Mouse (Mus musculus) thymus, adult 18-20 months (tissue): ENCODE measurements around the gene Nat14.

Experiments used
- DNase-seq, 2 experiments: peaks; one replicate each; pipeline ENCODE4 v3.0.0; 2022; ENCODE audit warnings: mixed read lengths in 2 of 2

Nat14 gene

GRCm38 (mm10) chr7:4950561-4951342 lies 28.9 kb downstream of the Nat14 start:
- no peak for DNase-seq

- DNase-seq = no peak
Measured at GRCm38 (mm10) chr7:4953815-4954445, 32.1 kb downstream of the Nat14 start.

- no peak for DNase-seq
Measured at GRCm38 (mm10) chr7:4957361-4957760, 35.5 kb downstream of the Nat14 start.

GRCm38 (mm10) chr7:4963527-4963926 lies 41.7 kb downstream of the Nat14 start:
- DNase-seq = no peak

- peak; percentile 67 to 68 for DNase-seq
Measured at GRCm38 (mm10) chr7:4964272-4964671, 42.4 kb downstream of the Nat14 start, which contains the start of gene Sbk2. Sbk2 (minus strand) TSS chr7:4964406.

- no peak for DNase-seq
Measured at GRCm38 (mm10) chr7:4964988-4965387, 43.2 kb downstream of the Nat14 start.

- no peak for DNase-seq
Measured at GRCm38 (mm10) chr7:4971068-4971467, 49.2 kb downstream of the Nat14 start, which contains the start of gene Sbk3. Sbk3 (minus strand) TSS chr7:4971168.

GRCm38 (mm10) chr7:4971710-4972109 lies 49.9 kb downstream of the Nat14 start:
- DNase-seq = no peak

GRCm38 (mm10) chr7:4972321-4973047 lies 50.7 kb downstream of the Nat14 start:
- DNase-seq = no peak
